Mouse (Mus musculus): Measurements from ENCODE around the gene Crygs.

DNA sequence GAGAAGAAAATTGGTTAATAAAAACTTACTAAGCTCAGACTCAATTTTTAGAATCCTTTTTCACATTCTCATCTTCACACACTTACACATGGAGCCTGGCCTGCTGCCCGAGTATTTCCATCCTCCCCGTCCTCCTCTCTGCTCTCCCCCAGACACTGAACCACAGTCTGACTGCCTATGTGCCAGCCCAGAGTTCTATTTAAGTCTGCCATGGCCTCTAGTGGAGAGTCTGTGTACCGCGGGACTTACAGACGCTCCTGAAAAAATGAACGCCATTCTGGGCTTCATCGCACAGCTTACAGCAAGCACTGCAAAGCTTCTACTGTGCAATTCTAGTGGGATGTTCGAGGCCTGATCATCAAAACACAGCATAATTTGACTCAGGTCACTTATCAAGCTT is 9.4 kb upstream of the Crygs start:
- TF ChIP-seq CTCF (IDR thresholded peaks at IDR 0.05; ENCODE audit: low read depth) (peak; percentile 63), EP300 (IDR thresholded peaks at IDR 0.05; ENCODE audit: low read depth) (no peak)

Data from heart, postnatal 0 days (tissue).